Mouse (Mus musculus) cerebellum, postnatal 25 days (tissue): ENCODE measurements around the gene 2310030G06Rik.

Source experiments
- DNase-seq, 2 experiments: peaks; one replicate each; pipeline ENCODE4 v3.0.0; 2021; ENCODE audit warnings: mixed read lengths in 2 of 2

Gene 2310030G06Rik

GRCm38 (mm10) chr9:50742261-50742660, 4.1 kb downstream of the 2310030G06Rik start:
- DNase-seq, result no peak

- no peak for DNase-seq
Measured at GRCm38 (mm10) chr9:50740867-50741784, 5.2 kb downstream of the 2310030G06Rik start.

- DNase-seq, result peak; percentile 84 to 87
Measured at GRCm38 (mm10) chr9:50738914-50739870, 7.1 kb downstream of the 2310030G06Rik start, which contains the start of gene Dixdc1. Dixdc1 (minus strand) TSS chr9:50739517.

GRCm38 (mm10) chr9:50734989-50735388, 11.3 kb downstream of the 2310030G06Rik start:
- peak; percentile 70 to 80 for DNase-seq

GRCm38 (mm10) chr9:50732560-50732959, 13.8 kb downstream of the 2310030G06Rik start:
- no peak for DNase-seq

GRCm38 (mm10) chr9:50729600-50729999, 16.7 kb downstream of the 2310030G06Rik start:
- no peak for DNase-seq

GRCm38 (mm10) chr9:50727925-50728651, 18.2 kb downstream of the 2310030G06Rik start:
- DNase-seq, result peak; percentile 87 to 88

GRCm38 (mm10) chr9:50727171-50727924, 19.0 kb downstream of the 2310030G06Rik start:
- peak; percentile 72 to 73 for DNase-seq

- peak; percentile 64 to 66 for DNase-seq
Measured at GRCm38 (mm10) chr9:50725921-50726590, 20.3 kb downstream of the 2310030G06Rik start.

GRCm38 (mm10) chr9:50724661-50725330, 21.5 kb downstream of the 2310030G06Rik start:
- peak; percentile 36 to 53 for DNase-seq

GRCm38 (mm10) chr9:50724147-50724546, 22.2 kb downstream of the 2310030G06Rik start:
- DNase-seq, result peak; percentile 32 to 40

GRCm38 (mm10) chr9:50723406-50723805, 22.9 kb downstream of the 2310030G06Rik start:
- peak; percentile 84 to 94 for DNase-seq

- DNase-seq, result peak; percentile 67 to 74
Measured at GRCm38 (mm10) chr9:50722451-50722911, 23.9 kb downstream of the 2310030G06Rik start.

GRCm38 (mm10) chr9:50721061-50721460, 25.3 kb downstream of the 2310030G06Rik start:
- DNase-seq, result peak in 1 of 2 experiments; percentile 26

- no peak for DNase-seq
Measured at GRCm38 (mm10) chr9:50718878-50719277, 27.5 kb downstream of the 2310030G06Rik start.

- no peak for DNase-seq
Measured at GRCm38 (mm10) chr9:50714188-50714587, 32.1 kb downstream of the 2310030G06Rik start.

- no peak for DNase-seq
Measured at GRCm38 (mm10) chr9:50711337-50711736, 35.0 kb downstream of the 2310030G06Rik start.

GRCm38 (mm10) chr9:50709108-50709507, 37.2 kb downstream of the 2310030G06Rik start:
- peak; percentile 55 to 77 for DNase-seq

GRCm38 (mm10) chr9:50704907-50705306, 41.4 kb downstream of the 2310030G06Rik start:
- DNase-seq, result no peak
